Comparison of ENCODE assay signal across 7 mouse cellular contexts in genomic region chr6:128200847-128201640, GRCm38 (mm10). TPM values are rescaled to one million over a fixed set of nuclear protein-coding genes. Genes with fewer than 3 reads are reported as not detected.
DNase-seq lines count a peak whose midpoint lies in the region; ATAC-seq and TF ChIP-seq lines count a peak whose summit lies in the region.

No protein-coding gene starts in this region.

- intact Hi-C loops in left cerebral cortex, adult 2 months (cut with DNase I): loop anchor here (5.0 kb wide), 1 partner anchor 156 kb away; the partner anchor contains the start of gene Tulp3

- peak; percentile 67 to 79 for DNase-seq in adrenal gland, adult 18-20 months (ENCODE audit: low spot score in 2 of 2)
- DNase-seq in cerebellum, postnatal 4 days (ENCODE audit: low spot score in 2 of 2): peak; percentile 48 to 63
- peak; percentile 50 to 54 for DNase-seq in gastrocnemius, adult 8-10 months (ENCODE audit: low spot score in 2 of 2)
- peak; percentile 41 for DNase-seq in hindlimb bud, embryonic 11.5 days (ENCODE audit: extremely low spot score, low read depth, low spot score)
- DNase-seq in left cerebral cortex, adult 2 months (ENCODE audit: extremely low spot score in 1 of 2, low spot score in 2 of 2): peak; percentile 58 to 68
- DNase-seq in right cerebral cortex, postnatal 14 days: peak; percentile 86

- peak overlapping the region; percentile 56 for H3K4me3 ChIP-seq in left cerebral cortex, adult 2 months

- TF ChIP-seq CTCF in left cerebral cortex, adult 2 months (IDR thresholded peaks at IDR 0.05): peak; percentile 82

- ATAC-seq in megakaryocyte, adult 5-6 weeks (ENCODE audit: poor library complexity, severe bottlenecking): peak; percentile 28

- no peak overlapping the region for H3K27ac ChIP-seq in left cerebral cortex, adult 2 months

RNA-seq across cellular contexts. Expression of gene Tspan9, which starts 57.6 kb away (rescaled TPM):
- total RNA-seq in adrenal gland, adult 18-20 months (2021): 10 to 100 TPM; 43.7 to 57.9 TPM
- total RNA-seq in gastrocnemius, adult 8-10 months (2022): 10 to 100 TPM; 27.4 to 36.6 (median 31.5) TPM
- total RNA-seq in left cerebral cortex, adult 2 months (2021): 10 to 100 TPM; 53.0 to 57.6 TPM
- total RNA-seq in megakaryocyte, adult 5-6 weeks (2015): not detected in 2 replicates
- total RNA-seq in megakaryocyte, adult 5-6 weeks (2017): 0.26 and 1.3 TPM in 2 replicates

Comparison
In these comparisons a context has a peak if more than half of its experiments do, and no peak if none do; other contexts are left out.
1. RNA of gene Tspan9, which starts 57.6 kb away (total RNA-seq): 43.7 to 57.9 TPM in adrenal gland, adult 18-20 months, 53.0 to 57.6 TPM in left cerebral cortex, adult 2 months and 27.4 to 36.6 TPM in gastrocnemius, adult 8-10 months; 0.26 to 1.3 TPM in megakaryocyte, adult 5-6 weeks; every median in the first group is over 10 times any median in the second.
2. Peak in every context shown above with its lines, with median percentiles within 50 percentile points of each other: DNase-seq.